Mouse (Mus musculus) heart, postnatal 14 days (tissue): ENCODE measurements at regions not wholly inside any gene's neighbourhood (a gene's known extent, or its start where the extent isn't known, plus 50 kb on each side); places are given as distances from the start of the nearest gene placed in this dataset.

Source experiments
- DNase-seq, 2 experiments: peaks; one replicate each; pipeline ENCODE4 v3.0.0; 2021 to 2022
- intact Hi-C: fragments of 180-260 bp; cut with DNase I; formaldehyde crosslinking; loops from one replicate; pipeline ENCODE4 v1.15.1; 2025

GRCm38 (mm10) chr5:90033103-90033502 lies 150.0 kb upstream of the Adamts3 start:
- intact Hi-C loops: no loop called here
- DNase-seq: peak; percentile 8 to 16

DNA sequence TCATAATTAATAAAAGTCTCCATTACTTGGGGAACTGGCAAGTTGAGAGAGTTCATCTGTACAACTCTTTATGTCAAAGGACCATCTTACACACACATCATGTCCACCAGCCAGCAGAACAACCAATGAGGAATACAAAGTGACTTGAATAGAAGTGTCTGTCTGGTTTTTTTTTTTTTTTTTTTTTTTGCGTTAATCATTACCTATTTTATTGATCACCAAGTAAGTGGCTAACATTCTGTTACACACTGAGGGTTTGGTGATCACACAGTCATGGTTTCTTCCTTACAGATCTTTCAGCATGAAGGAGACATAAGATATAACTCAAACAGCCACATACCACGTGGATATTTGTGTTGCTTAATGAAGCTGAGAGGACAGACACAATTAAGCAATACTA lies 147.6 kb upstream of the Adamts3 start:
- intact Hi-C loops: no loop called here
- DNase-seq: no peak

- peak; percentile 21 to 22 for DNase-seq
- intact Hi-C loops: no loop called here
Measured at GRCm38 (mm10) chr5:90029751-90030150, 146.6 kb upstream of the Adamts3 start.

- intact Hi-C loops: no loop called here
- no peak for DNase-seq
Measured at GRCm38 (mm10) chr5:90026835-90027753, 144.0 kb upstream of the Adamts3 start.

- no peak for DNase-seq
Measured at GRCm38 (mm10) chr5:90021447-90021846, 138.3 kb upstream of the Adamts3 start.

GRCm38 (mm10) chr5:90000758-90001157 lies 117.6 kb upstream of the Adamts3 start:
- DNase-seq: no peak
- intact Hi-C loops: no loop called here

More at GRCm38 (mm10) chr5:90021447-90021846, 138.3 kb upstream of the Adamts3 start:
- intact Hi-C loops: no loop called here

DNA sequence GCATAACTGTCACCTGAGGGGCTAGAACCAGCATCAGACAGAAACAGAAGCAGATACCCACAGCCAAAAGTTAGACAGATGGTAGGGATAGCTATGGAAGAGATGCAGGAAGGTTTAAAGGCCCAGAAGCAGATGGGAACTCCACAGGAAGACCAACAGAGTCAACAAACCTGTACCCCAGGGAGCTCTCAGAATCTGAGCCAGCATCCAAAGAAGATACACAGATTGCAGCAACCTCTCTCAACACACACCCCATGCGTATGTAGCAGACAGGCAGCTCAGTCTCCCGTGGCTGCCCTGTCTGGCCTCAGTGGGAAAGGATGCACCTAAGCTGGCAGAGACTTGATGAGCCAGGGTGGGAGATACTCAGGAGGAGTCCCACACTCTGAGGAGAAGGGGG lies 108.4 kb upstream of the Adamts3 start:
- DNase-seq: no peak
- intact Hi-C loops: no loop called here

DNA sequence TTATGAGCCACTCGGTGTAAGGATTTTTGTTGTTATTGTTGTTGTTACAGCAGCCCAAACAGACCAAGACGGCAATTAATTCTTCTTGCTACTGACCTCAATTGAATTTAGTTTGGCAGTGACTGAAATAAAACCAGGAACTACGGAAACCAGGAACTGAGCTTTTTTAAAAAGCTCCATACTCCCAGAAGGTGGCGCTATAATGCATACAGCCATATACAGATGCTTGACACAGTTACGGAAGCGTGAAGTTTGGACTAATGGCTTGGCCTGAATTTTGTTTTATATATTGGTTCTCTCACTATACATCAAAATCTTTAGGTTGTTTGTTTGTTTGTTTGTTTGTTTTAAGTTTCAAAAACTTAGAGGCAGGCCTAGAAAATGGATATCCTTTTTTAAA lies 98.5 kb upstream of the Adamts3 start:
- DNase-seq: peak in 1 of 2 experiments; percentile 7
- intact Hi-C loops: loop anchor here (1.0 kb wide), 1 partner anchor 214 kb away; no protein-coding TSS in a partner anchor

GRCm38 (mm10) chr5:89980204-89980603 lies 97.1 kb upstream of the Adamts3 start:
- intact Hi-C loops: no loop called here
- no peak for DNase-seq

GRCm38 (mm10) chr5:89952611-89953010 lies 69.5 kb upstream of the Adamts3 start:
- intact Hi-C loops: no loop called here
- no peak for DNase-seq

GRCm38 (mm10) chr5:89945660-89945925 lies 62.5 kb upstream of the Adamts3 start:
- DNase-seq: no peak
- intact Hi-C loops: no loop called here

DNA sequence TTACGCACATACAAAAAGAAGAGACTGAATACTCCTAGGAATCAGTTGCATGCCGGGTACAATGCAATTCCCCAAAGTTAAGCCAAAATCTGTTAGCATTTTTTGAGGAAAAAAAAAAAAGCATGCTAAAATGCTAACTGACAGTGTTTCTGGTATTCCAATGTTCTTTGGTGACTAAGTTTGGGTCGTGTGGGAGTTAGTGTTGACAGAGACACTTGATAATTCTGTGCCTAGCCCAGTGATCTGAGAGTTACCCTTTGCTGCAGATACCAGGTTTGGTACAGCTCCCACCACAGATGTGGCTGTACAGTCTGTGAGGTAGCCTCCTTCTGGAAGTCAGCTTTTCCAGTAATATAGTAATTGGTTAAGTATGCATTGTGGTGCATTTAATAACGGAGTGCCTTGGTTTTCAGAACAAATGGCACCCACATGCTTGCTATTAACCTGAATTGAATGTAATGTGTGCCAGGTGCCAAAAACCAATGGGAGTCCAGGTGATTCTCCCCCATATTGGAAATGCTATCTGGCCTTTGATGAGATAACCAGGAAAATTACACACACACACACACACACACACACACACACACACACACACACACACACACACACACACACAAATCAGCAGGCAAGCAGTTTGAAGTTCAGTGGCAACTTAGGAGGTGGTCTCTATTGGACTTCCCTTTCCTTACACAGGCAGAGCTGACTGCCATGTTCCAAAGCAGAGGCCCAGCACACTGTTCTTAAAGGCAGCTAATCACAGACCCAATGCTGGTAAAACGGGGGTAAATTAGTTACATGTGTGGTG lies 61.9 kb upstream of the Adamts3 start:
- intact Hi-C loops: no loop called here
- no peak for DNase-seq

DNA sequence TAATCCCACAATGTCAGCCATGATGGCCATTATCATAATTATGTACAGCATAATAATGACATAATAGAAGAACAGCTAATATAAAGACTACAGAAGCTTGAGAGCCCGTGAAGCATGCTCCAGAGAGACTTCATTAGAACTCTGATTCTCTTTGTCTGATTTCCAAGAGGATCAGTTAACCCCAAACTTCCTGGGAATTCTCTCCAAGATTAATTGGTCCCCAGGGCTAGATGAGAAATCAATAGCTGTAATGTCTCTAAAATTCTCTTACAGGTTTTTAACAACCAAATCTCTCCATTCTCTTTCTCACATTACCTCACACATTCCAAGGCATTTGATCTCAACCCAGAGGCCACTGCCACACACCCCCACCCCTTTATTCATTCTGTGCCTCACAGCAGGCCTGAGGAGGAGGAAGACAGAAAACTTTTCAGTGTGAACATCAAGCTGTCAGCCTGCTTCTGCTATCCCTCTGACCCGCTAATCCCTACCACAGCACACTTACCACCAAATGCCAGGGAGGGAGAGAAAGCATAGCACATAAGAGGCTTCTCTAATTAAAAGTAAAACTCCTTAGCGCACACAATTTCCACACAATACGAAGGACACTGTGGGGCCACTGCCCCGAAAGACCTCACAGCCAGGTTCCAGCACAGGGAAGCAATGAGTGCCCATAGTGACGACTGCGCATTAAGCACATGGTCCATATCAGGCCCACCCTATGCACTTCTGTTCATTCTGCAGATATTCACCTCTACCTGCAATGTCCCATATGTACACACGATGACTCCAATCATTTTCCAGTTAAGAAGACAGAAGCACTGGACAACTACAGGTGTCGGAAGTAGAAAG lies 60.4 kb upstream of the Adamts3 start:
- DNase-seq: no peak
- intact Hi-C loops: no loop called here

- DNase-seq: peak in 1 of 2 experiments; percentile 7
Measured at GRCm38 (mm10) chr5:89942244-89942643, 59.1 kb upstream of the Adamts3 start.

GRCm38 (mm10) chr5:89932999-89933398 lies 49.9 kb upstream of the Adamts3 start:
- intact Hi-C loops: loop anchor here (2.0 kb wide), 1 partner anchor 94 kb away; no protein-coding TSS in a partner anchor
- DNase-seq: no peak

More at GRCm38 (mm10) chr5:89942244-89942643, 59.1 kb upstream of the Adamts3 start:
- intact Hi-C loops: no loop called here
